Mouse (Mus musculus) hindbrain, embryonic 16.5 days (tissue): ENCODE results near the gene Gm15023. TPM values are rescaled to one million over a fixed set of nuclear protein-coding genes. Genes with fewer than 3 reads are reported as not detected.
"Not testable (repeated sequence)": the region's sequence is repeated elsewhere in the genome, so short reads cannot be mapped to it uniquely, and the experiment has no call there.

Source experiments
- ATAC-seq: fragments of 200-750 bp; cut with Nextera tagmentation; 2 replicates; pipeline ENCODE4 v1.8.0; 2017; ENCODE audit warnings: moderate TSS enrichment, moderate library complexity
- H3K27ac ChIP-seq: fragments of 300-500 bp; sonication (generic); 2 replicates; pipeline ENCODE4 v1.5.1; 2014; ENCODE audit warnings: low read depth, mild to moderate bottlenecking, control low read depth, low read length, moderate library complexity
- H3K27me3 ChIP-seq: fragments of 300-500 bp; sonication (generic); replicated peaks from 2 replicates; pipeline ENCODE4 v1.6.1; 2014; ENCODE audit warnings: low read length; ENCODE audit not compliant: control insufficient read depth, insufficient read depth
- H3K36me3 ChIP-seq: fragments of 300-500 bp; sonication (generic); 2 replicates; pipeline ENCODE4 v1.6.1; 2014; ENCODE audit warnings: mild to moderate bottlenecking, low read length, moderate library complexity, mixed read lengths; ENCODE audit not compliant: control insufficient read depth, insufficient read depth
- H3K4me1 ChIP-seq: fragments of 300-500 bp; sonication (generic); 2 replicates; pipeline ENCODE4 v1.6.1; 2014; ENCODE audit warnings: low read depth, low read length; ENCODE audit not compliant: control insufficient read depth, insufficient read depth
- H3K4me2 ChIP-seq: fragments of 300-500 bp; sonication (generic); 2 replicates; pipeline ENCODE4 v1.6.1; 2014; ENCODE audit warnings: mild to moderate bottlenecking, low read length, control low read depth, moderate library complexity
- H3K4me3 ChIP-seq: fragments of 300-500 bp; sonication (generic); 2 replicates; pipeline ENCODE4 v1.5.1; 2014; ENCODE audit warnings: mild to moderate bottlenecking, low read length, control low read depth, moderate library complexity
- H3K9ac ChIP-seq: fragments of 300-500 bp; sonication (generic); 2 replicates; pipeline ENCODE4 v1.6.1; 2014; ENCODE audit warnings: low read depth, mild to moderate bottlenecking, control low read depth, low read length, moderate library complexity
- H3K9me3 ChIP-seq: fragments of 300-500 bp; sonication (generic); 2 replicates; pipeline ENCODE4 v1.6.1; 2014; ENCODE audit warnings: mild to moderate bottlenecking, low read length, moderate library complexity; ENCODE audit not compliant: control insufficient read depth
- WGBS: fragments of 180-500 bp; shearing (Covaris S2); extraction: QIAGEN DNeasy Blood & Tissue Kit; methylation state at CpG from one replicate; pipeline ENCODE4 v1.1.7; 2014; 5-methylcytosine and 5-hydroxymethylcytosine counted together
- polyA plus RNA-seq: library from polyadenylated mRNA; unstranded; fragments of >200 nt; fragmentation: Nextera tagmentation; extraction: Ambion mirVana; gene quantifications from 2 replicates; pipeline ENCODE4 v1.2.1, GENCODE M21; 2015

Gene Gm15023
- not detected in 2 replicates for polyA plus RNA-seq

DNA sequence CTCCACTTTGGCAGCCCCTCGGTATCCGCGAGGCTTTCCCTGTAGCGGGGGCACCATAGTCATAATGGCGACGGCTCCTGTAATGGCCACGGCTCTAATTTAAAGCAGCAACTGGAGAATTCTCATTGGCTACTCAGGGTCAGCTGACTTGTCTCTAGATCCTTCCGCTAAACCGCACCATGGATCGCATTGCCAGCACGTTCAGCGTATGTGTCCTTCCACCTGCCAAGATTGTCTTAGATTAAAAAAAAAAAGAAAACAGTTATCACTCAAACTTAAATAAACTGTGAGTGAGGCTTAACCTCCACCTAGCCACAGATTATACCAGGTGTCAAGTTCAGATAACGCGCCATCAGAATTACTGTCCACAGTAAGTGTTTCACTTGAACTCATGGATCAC is at the start of gene Gm15023:
Gene Gm15023, minus strand, starts transcription at position 101 of the 400 bp plus-strand sequence.
- H3K27ac ChIP-seq, H3K36me3 ChIP-seq, H3K9me3 ChIP-seq, ATAC-seq, H3K4me3 ChIP-seq, H3K4me2 ChIP-seq, H3K4me1 ChIP-seq, H3K27me3 ChIP-seq, H3K9ac ChIP-seq: not testable (repeated sequence)
- 96% methylated on average over 5 of the region's 14 CpGs for WGBS

DNA sequence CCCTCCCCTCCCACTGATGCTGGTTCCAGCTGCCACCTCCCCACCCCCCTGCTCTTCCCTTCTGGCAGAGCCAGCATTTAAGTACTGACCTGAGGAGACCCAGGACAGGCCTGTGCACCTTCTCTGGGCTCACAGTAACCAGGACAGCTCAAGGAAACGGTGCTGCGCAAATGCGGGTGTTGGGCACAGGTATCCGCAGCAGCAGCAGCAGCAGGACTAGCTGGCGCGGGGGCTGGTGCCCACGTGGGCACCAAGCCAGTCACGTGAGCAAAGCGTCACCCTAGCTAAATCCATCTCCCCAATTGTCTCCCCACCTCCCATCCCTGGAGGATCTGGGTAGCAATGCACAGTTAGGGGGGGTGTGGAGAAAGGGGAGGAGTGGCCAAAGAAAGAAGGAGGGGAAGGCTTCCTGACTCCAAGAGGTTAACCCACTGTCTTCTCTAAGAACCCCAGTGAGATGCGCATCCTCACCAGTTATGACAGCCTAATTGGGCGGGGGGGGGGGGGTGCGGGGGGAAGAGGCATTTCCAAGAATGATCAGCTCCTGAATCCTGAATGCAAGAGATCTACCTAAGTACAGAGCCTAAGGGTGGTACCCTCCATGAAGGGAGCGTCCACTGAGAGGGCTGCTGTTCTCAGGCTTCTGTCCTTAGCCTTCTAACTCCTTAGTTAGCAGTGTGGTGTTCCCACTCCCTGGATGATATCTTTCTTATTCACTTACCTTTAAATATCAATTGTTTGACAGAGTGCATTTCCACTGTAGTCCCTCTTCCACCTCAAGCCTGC is 33.2 kb upstream of the Gm15023 start, which contains the start of gene Tceal6:
Gene Tceal6, minus strand, starts transcription at position 252 of the 786 bp plus-strand sequence.
- peak within 1 kb of the TSS; percentile 63 for H3K9ac ChIP-seq
- WGBS, result 27% methylated on average over 11 of the region's 13 CpGs
- peak within 1 kb of the TSS; percentile 48; the same call in 1 of the 2 replicates for H3K27ac ChIP-seq
- no peaks in the 10 kb centered on the region for H3K27me3 ChIP-seq
- peak within 1 kb of the TSS; percentile 51 for H3K4me3 ChIP-seq
- no peaks in the 10 kb centered on the region for H3K36me3 ChIP-seq
- no peaks in the 10 kb centered on the region for H3K9me3 ChIP-seq
- peak; percentile 96 for ATAC-seq
- peak within 1 kb of the TSS; percentile 55 for H3K4me2 ChIP-seq
- no peaks in the 10 kb centered on the region for H3K4me1 ChIP-seq

DNA sequence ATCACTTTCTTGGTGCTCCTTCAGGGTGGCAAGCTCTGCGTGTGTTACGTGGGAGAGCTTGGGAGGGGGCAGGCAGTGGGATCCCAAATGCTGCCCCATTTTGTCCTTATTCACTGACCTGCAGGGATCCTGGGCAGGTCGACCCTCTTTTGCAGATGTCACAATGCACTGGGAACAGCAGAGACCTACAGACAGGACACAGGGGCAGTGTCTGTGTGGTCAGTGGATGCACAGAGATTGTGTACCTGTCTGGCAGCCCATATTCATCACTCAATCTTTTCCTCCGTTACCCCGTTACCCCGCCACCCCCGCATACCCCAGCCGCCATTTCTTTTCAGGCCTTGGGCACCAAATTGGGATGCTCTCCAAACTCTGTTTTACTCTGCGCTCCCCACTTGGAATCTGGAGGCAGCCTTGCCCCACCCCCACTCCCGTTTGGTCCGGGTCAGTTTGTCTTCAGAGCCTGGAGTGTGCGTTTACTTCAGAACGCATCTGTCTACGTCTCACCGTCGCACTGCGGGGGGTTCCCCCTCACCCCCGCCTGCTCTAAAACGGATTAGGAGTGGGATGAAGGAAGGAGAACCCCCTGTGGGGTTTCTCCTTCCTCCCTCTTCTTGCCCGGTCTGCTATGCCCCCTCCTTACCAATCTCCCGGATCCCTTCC is 32.5 kb upstream of the Gm15023 start:
- not testable (repeated sequence) for H3K4me1 ChIP-seq, H3K27me3 ChIP-seq, H3K9me3 ChIP-seq, H3K27ac ChIP-seq, H3K36me3 ChIP-seq
- peak overlapping the region; percentile 55 for H3K4me2 ChIP-seq
- peak; percentile 69 for ATAC-seq
- H3K4me3 ChIP-seq, result peak overlapping the region; percentile 51
- WGBS, result 21% methylated on average over 21 of the region's 21 CpGs
- H3K9ac ChIP-seq, result peak overlapping the region; percentile 63

DNA sequence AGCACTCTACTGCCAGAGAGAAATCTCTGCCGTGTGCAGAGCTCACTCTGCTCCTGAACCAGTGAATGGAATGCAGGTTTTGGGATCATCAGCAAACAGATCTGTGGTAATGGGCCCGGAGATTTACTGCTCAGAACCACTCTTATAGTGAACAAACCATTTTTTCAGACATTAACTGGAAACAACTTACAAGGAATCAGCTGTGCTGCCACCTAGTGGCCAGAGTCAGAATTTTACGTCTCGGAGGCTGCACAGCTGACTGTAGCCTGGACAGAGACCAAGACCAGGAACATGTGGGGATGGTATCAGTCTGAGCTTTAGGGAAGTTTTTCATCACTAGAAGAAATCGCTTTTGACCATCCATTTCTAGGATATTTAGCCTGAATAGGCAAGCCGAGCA is 12.5 kb upstream of the Gm15023 start:
- WGBS, result no CpG with 5 or more reads among the region's 6 CpGs
- not testable (repeated sequence) for H3K27ac ChIP-seq, H3K27me3 ChIP-seq, H3K4me3 ChIP-seq, ATAC-seq, H3K36me3 ChIP-seq, H3K4me1 ChIP-seq, H3K4me2 ChIP-seq, H3K9me3 ChIP-seq, H3K9ac ChIP-seq

DNA sequence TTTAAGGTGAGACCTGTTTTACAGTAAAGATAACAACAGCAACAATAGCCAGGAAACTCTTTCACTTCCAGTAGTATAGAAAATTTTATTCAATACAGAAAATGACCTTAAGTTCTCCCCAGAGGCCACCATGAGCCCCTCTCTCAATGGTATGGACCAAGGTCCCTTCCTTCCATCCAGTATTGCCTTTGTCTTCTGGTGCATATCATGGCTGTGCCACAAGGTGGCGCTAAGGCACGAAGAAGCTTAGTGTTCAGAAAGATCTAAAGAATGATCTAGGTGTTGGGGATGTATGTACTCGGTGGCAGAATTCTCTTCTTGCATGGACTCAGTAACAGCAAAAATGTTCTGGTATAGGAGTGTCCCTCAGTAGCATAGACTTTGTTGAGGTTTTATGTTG is 11.2 kb upstream of the Gm15023 start:
- not testable (repeated sequence) for H3K4me2 ChIP-seq, H3K4me3 ChIP-seq, H3K9ac ChIP-seq, H3K27ac ChIP-seq, H3K9me3 ChIP-seq, H3K4me1 ChIP-seq, H3K27me3 ChIP-seq, H3K36me3 ChIP-seq, ATAC-seq
- no CpG with 5 or more reads among the region's 3 CpGs for WGBS

Other genes with a start within 250 kb of the Gm15023 start
- gene Nxf2, start 212.9 kb downstream of the Gm15023 start, polyA plus RNA-seq, result 0.19 and 0.42 TPM in 2 replicates
- gene Zmat1, start 168.4 kb downstream of the Gm15023 start, polyA plus RNA-seq, result 11.5 and 11.7 TPM in 2 replicates
- 44.4 and 52.4 TPM in 2 replicates for gene Tceal6, start 33.1 kb upstream of the Gm15023 start, polyA plus RNA-seq
- gene Pramel3, start 124.7 kb upstream of the Gm15023 start, polyA plus RNA-seq, result not detected in 2 replicates
- not detected in 2 replicates for gene Gm5128, start 195.7 kb upstream of the Gm15023 start, polyA plus RNA-seq